Mouse (Mus musculus) granulocyte monocyte progenitor cell, adult 5-6 weeks (primary cell): Measurements from ENCODE around the gene Peli2. TPM values are rescaled to one million over a fixed set of nuclear protein-coding genes. Genes with fewer than 3 reads are reported as not detected.

Experiments used
- ATAC-seq: replicated peaks from 2 replicates; pipeline ENCODE4 v1.8.0; 2016; ENCODE audit warnings: mild to moderate bottlenecking, moderate TSS enrichment, inconsistent platforms; ENCODE audit not compliant: poor library complexity, severe bottlenecking
- total RNA-seq, 2 experiments: library from RNA; stranded (forward) in 1 of 2; stranded (reverse) in 1 of 2; fragments of 200-712, 200-1000 nt in 1 of 2; fragments of >200 nt in 1 of 2; fragmentation: Nextera tagmentation in 1 of 2; gene quantifications; 2 replicates each; pipeline ENCODE4 v1.2.3; 2014 to 2017

The Peli2 gene
- total RNA-seq, 2 experiments from 2014 or later = 8.7 to 9.9 TPM

DNA sequence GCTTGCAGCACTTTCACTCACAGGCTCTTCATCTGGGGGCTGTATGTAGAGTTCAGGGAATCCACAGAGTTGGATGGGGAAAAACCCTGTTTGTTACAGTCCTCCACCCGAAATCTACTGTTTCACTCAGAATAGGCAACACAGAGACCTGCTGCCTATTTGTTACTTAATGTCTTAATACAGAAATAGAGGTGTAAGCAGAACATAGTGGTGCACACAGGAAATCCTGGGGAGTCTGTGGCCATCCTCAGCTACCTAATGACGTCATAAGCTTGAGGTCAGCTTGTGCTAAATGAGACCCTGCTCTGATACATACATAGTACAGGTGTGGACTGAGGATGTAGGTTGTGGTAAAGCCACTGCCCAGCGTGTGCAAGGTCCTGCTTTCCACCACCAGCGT is 4.2 kb downstream of the Peli2 start:
- no peak for ATAC-seq

DNA sequence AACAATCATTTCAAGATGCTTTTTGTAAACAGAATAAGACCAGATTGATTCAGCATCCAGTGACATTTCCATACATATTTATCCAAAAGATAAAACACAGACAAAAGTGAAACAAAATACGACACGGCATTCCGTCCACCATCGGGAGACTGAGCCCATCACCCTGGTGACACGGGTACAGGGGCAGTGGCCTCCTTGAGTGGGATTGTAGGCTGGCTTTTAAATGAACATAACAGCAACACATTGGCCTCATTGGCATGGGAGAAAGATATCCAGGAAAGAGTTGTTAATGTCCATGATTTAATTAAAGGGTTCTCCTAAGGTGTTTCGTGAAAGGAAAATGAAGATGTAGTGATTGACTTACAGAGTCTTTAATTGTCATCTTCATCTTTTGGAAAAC is 5.3 kb downstream of the Peli2 start:
- ATAC-seq = no peak

DNA sequence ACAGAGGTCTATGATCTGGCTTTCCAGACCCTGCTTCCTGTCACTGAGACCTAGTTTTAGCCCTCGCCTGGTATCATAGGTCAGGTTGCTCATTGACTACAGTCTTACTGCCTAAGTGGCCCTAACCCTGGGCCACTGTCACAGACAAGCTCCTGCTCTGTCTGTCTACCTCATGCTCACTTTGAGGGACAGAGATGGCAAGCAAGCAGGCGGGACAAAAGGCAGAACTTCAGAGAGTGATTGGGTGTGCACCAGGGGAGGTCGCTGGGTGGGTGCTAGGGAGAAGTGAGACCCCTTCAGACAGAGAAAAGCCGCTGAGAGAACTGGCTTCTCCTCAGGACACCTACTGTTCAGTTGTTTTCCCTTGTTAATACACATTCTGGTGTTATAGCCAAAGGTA is 6.3 kb downstream of the Peli2 start:
- ATAC-seq = no peak

DNA sequence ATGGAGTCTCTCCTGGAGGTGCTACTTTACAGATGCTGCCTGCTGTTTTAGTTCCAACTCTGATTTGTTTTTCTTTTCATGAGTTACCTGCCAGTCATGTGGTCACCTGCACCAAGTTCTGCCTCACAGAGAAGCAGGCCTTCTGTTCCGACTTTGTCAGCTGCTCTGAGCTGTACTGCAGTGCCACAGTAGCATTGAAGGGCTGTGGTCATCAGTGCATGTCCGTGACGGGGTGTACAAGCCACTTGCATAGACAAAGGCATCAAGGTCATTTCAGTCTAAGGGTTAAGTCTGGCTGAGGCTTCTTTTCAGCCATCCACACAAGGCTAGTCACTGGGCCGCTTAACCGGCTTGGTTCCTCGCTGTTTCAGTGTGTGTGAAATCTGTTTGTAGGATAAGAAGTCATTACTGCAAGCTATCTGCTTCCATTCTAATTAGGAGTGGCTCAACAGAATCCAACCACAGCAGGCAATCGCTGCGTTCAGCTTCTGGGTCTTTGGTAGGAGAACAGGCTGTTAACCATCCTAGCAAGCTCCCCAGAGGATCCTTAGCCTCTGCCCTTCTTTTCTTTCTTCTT is 7.1 kb downstream of the Peli2 start:
- no peak for ATAC-seq

DNA sequence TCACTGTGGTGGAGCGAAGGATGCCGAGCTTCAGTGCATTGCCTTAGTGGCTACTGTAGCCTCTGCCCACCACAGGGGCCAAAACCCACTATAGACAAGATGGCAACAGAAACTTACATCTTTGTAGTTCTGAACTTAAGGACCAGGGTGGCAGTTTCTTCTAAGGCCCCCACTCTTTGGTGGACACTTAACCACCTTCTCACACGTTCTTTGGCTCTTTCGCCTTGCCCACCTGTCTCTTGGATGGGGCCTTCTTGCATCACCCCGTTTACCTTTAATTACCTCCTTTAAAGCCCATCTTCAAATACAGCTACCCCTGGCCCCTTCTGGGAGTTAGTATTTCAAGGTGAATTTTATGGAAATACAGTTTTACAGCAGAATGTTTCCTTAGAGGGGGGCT is 8.1 kb downstream of the Peli2 start:
- no peak for ATAC-seq

DNA sequence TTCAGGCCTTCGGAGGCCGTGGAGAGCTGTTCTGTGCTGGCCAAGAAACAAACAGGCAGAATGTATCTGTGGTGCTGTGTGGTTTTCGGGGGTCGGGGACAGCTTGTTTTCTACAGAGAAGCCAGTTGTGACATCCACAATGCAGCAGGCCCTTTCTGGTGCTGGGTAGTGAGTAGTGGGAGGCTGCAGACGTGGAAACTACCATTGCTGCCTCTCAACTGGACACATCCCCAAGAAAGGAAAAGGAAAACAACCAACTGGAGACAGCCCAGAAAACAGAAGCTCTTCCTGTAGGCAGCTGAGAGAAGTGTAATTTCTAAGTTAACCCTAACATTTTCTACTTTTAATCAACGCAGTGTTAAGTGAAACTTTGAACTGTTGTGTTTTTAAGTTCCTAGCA is 9.4 kb downstream of the Peli2 start:
- ATAC-seq = no peak

GRCm38 (mm10) chr14:48130761-48131575 is 10.3 kb downstream of the Peli2 start:
- ATAC-seq = peak; percentile 78

DNA sequence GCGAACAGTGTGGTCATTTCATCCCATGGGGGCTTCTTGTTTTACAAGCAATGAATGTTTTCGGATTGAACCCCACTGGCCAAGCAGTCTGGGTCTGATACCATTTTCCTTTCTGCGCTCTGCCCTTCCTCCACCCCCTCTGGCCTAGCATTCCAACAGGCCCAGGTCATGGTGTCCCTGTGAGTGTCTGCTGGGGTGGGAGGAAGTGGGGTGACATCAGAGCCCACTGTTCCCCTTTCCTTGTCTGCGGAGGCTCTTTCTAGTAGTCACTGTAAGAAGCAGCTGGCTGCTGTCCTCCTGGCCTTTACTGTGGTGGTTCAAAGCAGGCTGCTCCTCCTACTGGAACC is 10.9 kb downstream of the Peli2 start:
- peak; percentile 79 for ATAC-seq

GRCm38 (mm10) chr14:48132241-48132640 is 11.6 kb downstream of the Peli2 start:
- ATAC-seq = no peak

- ATAC-seq = peak; percentile 12; the same call in 1 of the 2 replicates
Observed at GRCm38 (mm10) chr14:48132865-48133802, 12.5 kb downstream of the Peli2 start.

- no peak for ATAC-seq
Observed at GRCm38 (mm10) chr14:48134344-48134743, 13.7 kb downstream of the Peli2 start.

DNA sequence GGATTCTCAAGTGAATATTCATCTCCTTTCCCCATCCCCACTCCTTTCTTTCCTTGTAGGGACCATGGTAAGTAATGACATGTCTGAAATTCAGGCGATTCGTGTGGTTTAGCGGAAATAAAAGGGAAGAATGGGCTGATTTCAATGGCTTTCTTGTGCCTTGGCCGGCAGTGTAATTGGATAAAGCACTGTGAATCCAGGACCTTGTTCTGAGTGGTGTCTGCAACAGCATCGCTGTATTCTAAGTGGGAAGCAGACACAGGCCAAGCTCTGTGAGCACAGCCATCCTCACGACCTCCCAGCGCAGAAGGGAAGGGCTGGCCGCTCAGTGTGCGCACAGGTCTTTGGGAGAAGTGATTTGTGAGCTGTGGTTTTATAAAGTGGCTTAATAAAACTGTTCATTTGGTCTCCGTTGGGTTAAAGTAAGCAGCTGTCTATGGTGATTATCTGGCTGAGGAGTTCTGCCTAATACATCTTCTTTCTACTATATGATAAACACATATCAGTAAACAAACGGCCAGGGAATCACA is 15.3 kb downstream of the Peli2 start:
- no peak for ATAC-seq

- 0 out of 2 replicates have a peak, but pooled peaks have one; percentile 2 for ATAC-seq
Observed at GRCm38 (mm10) chr14:48137731-48138130, 17.1 kb downstream of the Peli2 start.

GRCm38 (mm10) chr14:48138138-48138537 is 17.5 kb downstream of the Peli2 start:
- ATAC-seq = peak; percentile 70

GRCm38 (mm10) chr14:48139409-48139808 is 18.8 kb downstream of the Peli2 start:
- peak; percentile 74 for ATAC-seq

DNA sequence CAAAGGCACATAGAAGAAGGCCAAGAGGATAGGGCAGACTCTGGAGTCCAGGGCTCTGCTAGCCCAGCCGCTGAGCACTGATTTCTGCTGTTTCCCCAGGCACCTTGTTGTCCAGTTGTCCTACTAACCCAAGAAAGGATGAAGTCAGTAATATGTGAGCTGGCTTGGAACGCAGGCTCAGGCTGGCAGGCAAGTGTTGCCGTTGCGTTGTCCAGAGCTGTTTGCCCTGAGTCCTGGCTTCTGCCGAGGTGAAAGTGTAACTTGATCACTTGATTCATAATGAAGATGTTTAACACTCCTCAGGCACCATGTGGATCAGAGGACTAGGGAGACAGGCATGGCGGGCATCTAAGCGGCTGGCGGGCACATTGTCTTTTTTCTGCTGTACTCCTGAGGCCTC is 21.1 kb downstream of the Peli2 start:
- ATAC-seq = no peak

DNA sequence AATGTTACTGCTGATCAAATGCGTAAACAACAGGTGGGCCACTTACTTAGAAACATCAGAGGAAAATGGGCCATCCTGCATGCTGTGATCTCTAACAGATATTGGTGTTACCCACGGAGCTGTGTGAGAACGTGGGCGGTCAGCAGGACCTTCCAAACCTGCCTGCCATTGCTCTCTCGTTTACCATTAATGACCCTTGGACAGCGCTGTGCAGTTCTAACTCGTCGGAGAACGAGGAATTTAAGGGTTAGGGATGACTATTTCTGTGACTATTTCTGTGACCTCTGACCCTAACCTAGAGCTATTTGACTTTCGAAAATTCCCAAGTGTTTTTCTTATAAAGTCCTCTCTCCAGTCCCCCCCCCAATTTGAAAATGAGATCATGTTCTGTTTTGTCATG is 22.1 kb downstream of the Peli2 start:
- ATAC-seq = no peak

GRCm38 (mm10) chr14:48143141-48143540 is 22.5 kb downstream of the Peli2 start:
- no peak for ATAC-seq

DNA sequence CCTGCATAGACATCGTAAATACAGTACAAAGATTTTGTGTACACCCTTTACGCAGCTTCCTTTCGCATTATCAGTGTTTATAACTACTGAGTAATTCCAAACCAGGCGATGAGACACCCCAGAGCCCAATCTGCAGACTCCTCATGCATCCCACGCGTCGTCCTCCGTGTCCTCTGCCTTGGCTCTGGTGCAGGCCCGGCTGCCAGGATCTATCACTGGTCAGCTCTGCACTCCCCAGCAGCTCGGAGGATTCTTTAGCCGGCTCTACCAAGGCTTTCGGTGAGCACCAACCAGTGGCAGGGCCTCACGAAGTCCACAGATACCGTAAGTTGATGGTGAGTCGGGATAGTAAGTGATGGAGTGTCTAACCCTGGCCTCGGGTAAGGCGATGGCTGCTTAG is 23.7 kb downstream of the Peli2 start:
- ATAC-seq = no peak

DNA sequence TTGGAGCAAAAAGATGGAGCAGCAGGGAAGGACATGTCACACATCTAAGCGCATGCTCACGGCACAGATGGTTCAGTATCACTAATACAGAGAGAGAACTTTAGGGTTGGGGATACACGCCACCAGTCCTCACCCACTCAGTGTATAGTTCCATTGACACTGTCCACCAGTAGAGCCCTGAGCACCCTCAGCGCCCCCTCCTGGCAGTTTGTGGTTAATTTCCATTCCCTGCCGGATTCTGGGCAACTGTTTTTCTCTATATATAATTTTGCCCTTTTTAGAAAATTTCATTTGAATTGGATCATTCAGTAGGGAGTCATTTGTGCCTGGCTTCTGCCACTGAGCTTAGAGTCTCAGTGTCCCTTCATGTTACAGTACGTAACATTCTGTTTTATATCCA is 27.1 kb downstream of the Peli2 start:
- peak; percentile 77 for ATAC-seq

DNA sequence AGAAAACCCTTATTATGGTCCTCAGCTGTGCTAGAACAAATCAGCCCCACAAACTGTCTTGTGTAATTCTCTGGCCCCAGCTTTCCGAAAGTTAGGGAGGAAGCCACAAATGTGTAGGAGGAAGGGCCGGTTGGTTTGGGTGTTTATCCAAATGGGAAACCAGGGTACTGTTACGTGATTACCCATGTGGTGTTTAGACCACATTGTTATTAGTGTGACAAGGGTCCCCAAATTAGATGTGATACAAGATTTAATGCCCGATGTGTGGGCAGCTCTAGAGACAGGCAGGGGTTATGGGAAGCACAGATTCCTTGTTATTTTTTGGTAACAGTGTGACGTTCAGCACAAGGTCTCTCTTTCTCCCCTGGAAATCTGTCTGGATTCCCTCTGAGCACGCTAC is 28.0 kb downstream of the Peli2 start:
- peak; percentile 73 for ATAC-seq
